ENCODE assay signal across 10 mouse cellular contexts in the genomic region with DNA sequence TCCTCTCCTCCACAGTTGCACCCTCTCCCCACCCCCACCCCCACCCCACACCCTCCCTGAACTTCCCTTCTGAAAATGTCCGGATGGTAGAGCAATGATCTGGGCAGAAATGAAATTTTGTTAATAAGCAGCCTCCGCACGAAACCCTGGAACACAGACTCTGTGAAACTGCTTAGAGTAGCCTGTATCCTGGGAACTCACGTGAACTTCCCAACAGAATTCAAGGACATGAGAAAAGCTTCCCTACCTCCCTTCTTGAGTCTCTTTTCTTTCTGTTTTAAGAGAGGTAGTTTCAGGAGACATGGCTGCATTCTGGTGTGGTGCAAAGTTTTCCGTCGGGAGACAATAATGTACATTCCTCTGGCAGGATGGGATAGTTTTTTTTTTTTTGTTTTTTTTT.
A peak's percentile ranks its signal among the peaks of the same experiment; 100 is the strongest.
DNase-seq lines count a peak whose midpoint lies in the region; ATAC-seq and TF ChIP-seq lines count a peak whose summit lies in the region.
"Had no signal": no experiment of that assay in that cellular context is flagged by ENCODE, and none has a peak within 500 bp of the region (broad histone marks: within the 10 kb centered on the region; RNA-seq: fewer than 3 reads in every experiment).

No protein-coding gene starts in this region.

- ATAC-seq in Patski: peak; percentile 7

- peaks cover 38% of the 10 kb centered on the region for H3K4me1 ChIP-seq in kidney, adult 2 months (ENCODE audit: control insufficient read depth, insufficient read depth, low read length)
- H3K4me1 ChIP-seq in thymus, adult 2 months (replicated peaks; ENCODE audit: control insufficient read depth, insufficient read depth, low read length): no peaks in the 10 kb centered on the region

- peak overlapping the region; percentile 35 for H3K4me3 ChIP-seq in kidney, adult 2 months (ENCODE audit: insufficient read depth, low read depth, low read length)
- no peak overlapping the region for H3K4me3 ChIP-seq in thymus, adult 2 months (ENCODE audit: control insufficient read depth, insufficient read depth, low read length)

- no peaks in the 10 kb centered on the region for H3K27me3 ChIP-seq in kidney, adult 2 months (replicated peaks; ENCODE audit: control insufficient read depth, insufficient read depth, low read length)
- no peaks in the 10 kb centered on the region for H3K27me3 ChIP-seq in Patski
- H3K27me3 ChIP-seq in thymus, adult 2 months (ENCODE audit: control insufficient read depth, insufficient read depth, low read length): no peaks in the 10 kb centered on the region

- no peaks in the 10 kb centered on the region; the same call in 1 of the 2 replicates for H3K36me3 ChIP-seq in kidney, adult 2 months (ENCODE audit: control insufficient read depth, insufficient read depth, low read length)
- H3K36me3 ChIP-seq in thymus, adult 2 months (ENCODE audit: control insufficient read depth, insufficient read depth, low read length): no peaks in the 10 kb centered on the region
- H3K36me3 ChIP-seq: G1E had no signal

- in situ Hi-C loops in Patski (cut with MboI; ENCODE audit: low pct_unique_long_range_greater_than_20kb): loop anchor here (25.0 kb wide), 1 partner anchor 451 kb away; no protein-coding TSS in a partner anchor

- TF ChIP-seq CTCF in kidney, adult 2 months (conservative IDR thresholded peaks at IDR 0.05; ENCODE audit: insufficient read depth, insufficient read length, low read depth, low read length): no peak
- no peak for TF ChIP-seq CTCF in Patski (IDR thresholded peaks at IDR 0.05)
- TF ChIP-seq CTCF in thymus, adult 2 months (IDR thresholded peaks at IDR 0.05; ENCODE audit: borderline replicate concordance, control insufficient read depth, extremely low read depth, insufficient read depth, low read length, poor library complexity): no peak

- DNase-seq in kidney, adult 2 months: peak; percentile 58
- DNase-seq in kidney, adult 8-10 months: no peak
- DNase-seq in 3T3-L1 (ENCODE audit: low read depth, low spot score): peak; percentile 62
- no peak for DNase-seq in Patski (ENCODE audit: low read depth, low spot score)
- DNase-seq in kidney, postnatal 36 days: peak; percentile 29 to 34
- DNase-seq in thymus, adult 2 months: no peak
- no peak for DNase-seq in gastrocnemius, adult 18-20 months (ENCODE audit: low spot score)
- DNase-seq in yolk sac, embryonic 10.5 days (ENCODE audit: low spot score): no peak
- DNase-seq: right cerebral cortex, postnatal 25 days had no signal

- WGBS in kidney, adult 2 months: 4% methylated on average over 6 of the region's 6 CpGs
- 76% methylated on average over 6 of the region's 6 CpGs for WGBS in thymus, adult 2 months

- TF ChIP-seq POLR2A in kidney, adult 2 months (IDR thresholded peaks at IDR 0.05; ENCODE audit: low read depth, low read length): no peak
- TF ChIP-seq POLR2A in thymus, adult 2 months (IDR thresholded peaks at IDR 0.05; ENCODE audit: control insufficient read depth, extremely low read depth, insufficient read depth, low read length, poor library complexity): no peak

- CTCF ChIA-PET in Patski (lab: Charles Lee): interaction anchor here (0.7 to 2.3 kb wide), 3 partner anchors 17 to 187 kb away, joined by 3 to 6 read pairs (median 5); no protein-coding TSS in a partner anchor

- H3K27ac ChIP-seq in kidney, adult 2 months (ENCODE audit: insufficient read depth, low read depth, low read length): peak overlapping the region; percentile 90
- no peak overlapping the region for H3K27ac ChIP-seq in thymus, adult 2 months (ENCODE audit: control insufficient read depth, insufficient read depth, low read length)

- POLR2A ChIA-PET in Patski (lab: Charles Lee): interaction anchor here (0.7 to 1.3 kb wide), 4 partner anchors 12 to 126 kb away, joined by 3 to 6 read pairs (median 4); no protein-coding TSS in a partner anchor

Comparison
In these comparisons a context has a peak if more than half of its experiments do, and no peak if none do; other contexts are left out.
1. DNase-seq: peak in kidney, adult 2 months (single experiment), 3T3-L1 (single experiment) and kidney, postnatal 36 days (2 of 2); none in kidney, adult 8-10 months (0 of 2), Patski (single experiment), thymus, adult 2 months (single experiment), gastrocnemius, adult 18-20 months (single experiment) and yolk sac, embryonic 10.5 days (single experiment).